Mouse (Mus musculus): ENCODE results near the gene Arhgap22. TPM values are rescaled to one million over a fixed set of nuclear protein-coding genes. Genes with fewer than 3 reads are reported as not detected.

The Arhgap22 gene
- polyA plus RNA-seq (2015; fragmentation: Nextera tagmentation; extraction: Ambion mirVana) = 11.7 and 13.6 TPM in 2 replicates

GRCm38 (mm10) chr14:33213823-33214766 is at the start of gene Arhgap22:
Gene Arhgap22 (plus strand): TSS chr14:33214026.

GRCm38 (mm10) chr14:33185068-33185800 is 28.6 kb upstream of the Arhgap22 start, which contains the start of gene Wdfy4:
Gene Wdfy4 (minus strand): TSS chr14:33185508.

Other genes starting within 250 kb of the Arhgap22 start
- gene Lrrc18, start 222.6 kb upstream of the Arhgap22 start, polyA plus RNA-seq (2015; fragmentation: Nextera tagmentation; extraction: Ambion mirVana) = 0.22 TPM in 1 of 2 replicates, not detected in the other
- gene Wdfy4, start 28.5 kb upstream of the Arhgap22 start, polyA plus RNA-seq (2015; fragmentation: Nextera tagmentation; extraction: Ambion mirVana) = 0.20 and 0.80 TPM in 2 replicates
- gene Mapk8, start 233.1 kb downstream of the Arhgap22 start, polyA plus RNA-seq (2015; fragmentation: Nextera tagmentation; extraction: Ambion mirVana) = 8.8 and 9.0 TPM in 2 replicates